Mouse (Mus musculus) hindbrain, postnatal 0 days (tissue): ENCODE results near the gene Tpp1. TPM values are rescaled to one million over a fixed set of nuclear protein-coding genes. Genes with fewer than 3 reads are reported as not detected.

Experiments used
- ATAC-seq: fragments of 200-750 bp; cut with Nextera tagmentation; 2 replicates; pipeline ENCODE4 v1.8.0; 2017; ENCODE audit warnings: mild to moderate bottlenecking, moderate TSS enrichment, moderate library complexity
- DNase-seq: peaks from one replicate; pipeline ENCODE4 v3.0.0-alpha.2; 2015; ENCODE audit warnings: low spot score
- H3K27ac ChIP-seq: fragments of 300-500 bp; sonication (generic); 2 replicates; pipeline ENCODE4 v1.5.1; 2014; ENCODE audit warnings: mild to moderate bottlenecking
- H3K27me3 ChIP-seq: fragments of 300-500 bp; sonication (generic); 2 replicates; pipeline ENCODE4 v1.6.1; 2014; ENCODE audit warnings: low read length, mixed read lengths; ENCODE audit not compliant: insufficient read depth
- H3K36me3 ChIP-seq: fragments of 300-500 bp; sonication (generic); 2 replicates; pipeline ENCODE4 v1.6.1; 2014; ENCODE audit warnings: low read length, mixed read lengths; ENCODE audit not compliant: insufficient read depth
- H3K4me1 ChIP-seq: fragments of 300-500 bp; sonication (generic); 2 replicates; pipeline ENCODE4 v1.6.1; 2014; ENCODE audit warnings: antibody characterized with exemption, low read length, mixed read lengths; ENCODE audit not compliant: insufficient read depth
- H3K4me2 ChIP-seq: fragments of 300-500 bp; sonication (generic); 2 replicates; pipeline ENCODE4 v1.6.1; 2014; ENCODE audit warnings: low read depth, mild to moderate bottlenecking, low read length, moderate library complexity, mixed read lengths
- H3K4me3 ChIP-seq: fragments of 300-500 bp; sonication (generic); 2 replicates; pipeline ENCODE4 v1.5.1; 2014; ENCODE audit warnings: low read length
- H3K9ac ChIP-seq: fragments of 300-500 bp; sonication (generic); replicated peaks from 2 replicates; pipeline ENCODE4 v1.6.1; 2014; ENCODE audit warnings: mild to moderate bottlenecking, low read length, moderate library complexity, mixed read lengths
- H3K9me3 ChIP-seq: fragments of 300-500 bp; sonication (generic); 2 replicates; pipeline ENCODE4 v1.6.1; 2016; ENCODE audit warnings: low read length, mixed read lengths
- CTCF ChIP-seq: IDR thresholded peaks from 2 replicates; pipeline ENCODE4 v1.5.1; 2016; ENCODE audit warnings: antibody characterized with exemption, control low read depth, low read depth
- WGBS: fragments of 180-500 bp; shearing (Covaris S2); extraction: QIAGEN DNeasy Blood & Tissue Kit; methylation state at CpG from one replicate; pipeline ENCODE4 v1.1.7; 2014; 5-methylcytosine and 5-hydroxymethylcytosine counted together
- polyA plus RNA-seq: library from polyadenylated mRNA; unstranded; fragments of >200 nt; fragmentation: Nextera tagmentation; extraction: Ambion mirVana; gene quantifications from 2 replicates; pipeline ENCODE4 v1.2.1, GENCODE M21; 2015
- total RNA-seq: library from RNA; depleted of rRNA; stranded (reverse); fragments of >200 nt; gene quantifications from 2 replicates; pipeline ENCODE4 v1.2.3, GENCODE M21; 2014; rRNA removed

Gene Tpp1
- total and polyA plus RNA-seq, 2 experiments from 2014 or later = 53.7 to 64.6 TPM

GRCm38 (mm10) chr7:105726980-105727325, 25.1 kb downstream of the Tpp1 start:
- no peaks in the 10 kb centered on the region for H3K4me1 ChIP-seq
- H3K9ac ChIP-seq = no peak overlapping the region
- peak overlapping the region; percentile 51; the same call in 1 of the 2 replicates for H3K27ac ChIP-seq
- peaks cover 5% of the 10 kb centered on the region; the same call in 1 of the 2 replicates for H3K36me3 ChIP-seq
- 89% methylated on average over 4 of the region's 4 CpGs for WGBS
- no peak overlapping the region for H3K4me2 ChIP-seq
- H3K27me3 ChIP-seq = no peaks in the 10 kb centered on the region
- ATAC-seq = no peak
- TF ChIP-seq CTCF = no peak
- DNase-seq = no peak
- H3K9me3 ChIP-seq = no peaks in the 10 kb centered on the region
- no peak overlapping the region for H3K4me3 ChIP-seq

GRCm38 (mm10) chr7:105726144-105726979, 25.7 kb downstream of the Tpp1 start:
- peak; percentile 92 for TF ChIP-seq CTCF
- peak overlapping the region; percentile 51; the same call in 1 of the 2 replicates for H3K27ac ChIP-seq
- WGBS = 79% methylated on average over 4 of the region's 4 CpGs
- H3K27me3 ChIP-seq = no peaks in the 10 kb centered on the region
- H3K36me3 ChIP-seq = 0 out of 2 replicates have a peak, but pooled peaks cover 5% of the 10 kb centered on the region
- DNase-seq (peak; percentile 86), ATAC-seq (peak; percentile 90)
- no peak overlapping the region for H3K9ac ChIP-seq
- no peak overlapping the region for H3K4me2 ChIP-seq
- H3K9me3 ChIP-seq = no peaks in the 10 kb centered on the region
- H3K4me1 ChIP-seq = no peaks in the 10 kb centered on the region
- no peak overlapping the region for H3K4me3 ChIP-seq

- no peak for TF ChIP-seq CTCF
- H3K27me3 ChIP-seq = no peaks in the 10 kb centered on the region
- H3K27ac ChIP-seq = no peak overlapping the region
- H3K4me2 ChIP-seq = no peak overlapping the region
- H3K9ac ChIP-seq = no peak overlapping the region
- H3K36me3 ChIP-seq = no peaks in the 10 kb centered on the region
- ATAC-seq = no peak
- no peak for DNase-seq
- H3K9me3 ChIP-seq = no peaks in the 10 kb centered on the region
- no peak overlapping the region for H3K4me3 ChIP-seq
- 80% methylated on average over 2 of the region's 2 CpGs for WGBS
- H3K4me1 ChIP-seq = no peaks in the 10 kb centered on the region
Observed at GRCm38 (mm10) chr7:105721916-105722315, 30.1 kb downstream of the Tpp1 start.

GRCm38 (mm10) chr7:105715366-105715765, 36.7 kb downstream of the Tpp1 start:
- Histone ChIP-seq H3K4me3 (no peak overlapping the region), H3K9ac (no peak overlapping the region), H3K9me3 (no peaks in the 10 kb centered on the region), H3K4me1 (no peaks in the 10 kb centered on the region), H3K4me2 (no peak overlapping the region), H3K36me3 (no peaks in the 10 kb centered on the region), H3K27ac (no peak overlapping the region), H3K27me3 (no peaks in the 10 kb centered on the region)
- no peak for ATAC-seq
- 53% methylated on average over 3 of the region's 3 CpGs for WGBS
- no peak for DNase-seq
- TF ChIP-seq CTCF = no peak

DNA sequence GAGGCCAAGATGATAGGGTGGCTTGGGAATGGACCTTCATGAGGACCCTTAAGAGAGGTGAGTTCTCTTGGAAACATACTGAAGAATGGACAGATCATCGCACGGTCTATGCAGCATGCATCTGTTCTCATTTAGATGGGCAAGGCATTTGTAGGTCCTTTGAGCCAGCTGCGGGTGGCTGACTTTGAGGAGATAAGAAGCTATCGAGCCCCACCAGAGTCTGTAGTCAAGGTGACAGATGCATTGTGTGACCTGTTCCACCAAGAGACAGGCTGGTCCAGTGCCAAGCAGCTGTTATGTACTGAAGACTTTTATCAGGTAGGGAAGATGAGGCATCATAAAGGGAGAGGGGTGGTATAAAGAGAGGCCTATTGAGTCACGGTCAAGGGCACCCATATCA, 43.3 kb downstream of the Tpp1 start:
- no peak for TF ChIP-seq CTCF
- WGBS = 94% methylated on average over 5 of the region's 5 CpGs

GRCm38 (mm10) chr7:105703816-105704215, 48.2 kb downstream of the Tpp1 start:
- H3K9ac ChIP-seq = no peak overlapping the region
- no peaks in the 10 kb centered on the region for H3K4me1 ChIP-seq
- no peak for ATAC-seq
- DNase-seq = no peak
- H3K27me3 ChIP-seq = no peaks in the 10 kb centered on the region
- TF ChIP-seq CTCF = no peak
- H3K9me3 ChIP-seq = no peaks in the 10 kb centered on the region
- no peak overlapping the region for H3K27ac ChIP-seq
- 81% methylated on average over 4 of the region's 4 CpGs for WGBS
- H3K36me3 ChIP-seq = no peaks in the 10 kb centered on the region
- no peak overlapping the region for H3K4me2 ChIP-seq
- H3K4me3 ChIP-seq = no peak overlapping the region

More for the DNA sequence above, 43.3 kb downstream of the Tpp1 start:
- Histone ChIP-seq H3K27ac (no peak overlapping the region), H3K4me3 (no peak overlapping the region), H3K9me3 (no peaks in the 10 kb centered on the region), H3K4me2 (no peak overlapping the region), H3K36me3 (no peaks in the 10 kb centered on the region), H3K27me3 (no peaks in the 10 kb centered on the region), H3K4me1 (no peaks in the 10 kb centered on the region), H3K9ac (no peak overlapping the region)
- DNase-seq (no peak), ATAC-seq (no peak)

DNA sequence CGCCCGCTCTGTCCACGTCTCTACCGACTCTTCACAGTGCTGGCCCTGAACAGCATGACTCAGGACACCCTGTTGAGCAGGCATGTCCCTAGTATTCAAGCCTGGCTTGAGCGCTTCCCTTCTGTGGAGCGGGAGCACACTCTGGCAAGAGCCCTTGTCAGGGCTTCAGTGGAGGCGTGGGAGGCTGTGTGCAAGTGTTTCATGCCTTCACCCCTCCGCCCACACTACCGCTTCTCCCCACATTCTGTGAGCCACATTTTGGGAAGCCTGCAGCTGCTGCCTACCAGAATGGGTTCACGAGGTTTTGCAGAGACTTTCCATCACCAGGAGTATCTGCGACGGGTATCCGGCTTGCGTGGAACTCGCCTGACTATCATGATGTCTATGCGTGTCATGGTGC, 48.9 kb downstream of the Tpp1 start:
- Histone ChIP-seq H3K27ac (no peak overlapping the region), H3K9ac (no peak overlapping the region), H3K27me3 (no peaks in the 10 kb centered on the region), H3K4me3 (no peak overlapping the region), H3K4me2 (no peak overlapping the region), H3K36me3 (no peaks in the 10 kb centered on the region), H3K4me1 (no peaks in the 10 kb centered on the region), H3K9me3 (no peaks in the 10 kb centered on the region)
- DNase-seq (no peak), ATAC-seq (no peak)
- 85% methylated on average over 16 of the region's 16 CpGs for WGBS
- TF ChIP-seq CTCF = no peak

Other genes with a start within 250 kb of the Tpp1 start
- gene Smpd1, start 197.9 kb downstream of the Tpp1 start, total RNA-seq = 177 and 178 TPM in 2 replicates
- 103 and 108 TPM in 2 replicates for gene Smpd1, start 197.9 kb downstream of the Tpp1 start, polyA plus RNA-seq
- gene Apbb1, start 170.6 kb downstream of the Tpp1 start, total RNA-seq = 512 and 570 TPM in 2 replicates
- 306 and 307 TPM in 2 replicates for gene Apbb1, start 170.6 kb downstream of the Tpp1 start, polyA plus RNA-seq
- 0.36 TPM in 1 of 2 replicates, not detected in the other for gene Hpx, start 152.1 kb downstream of the Tpp1 start, total RNA-seq
- gene Hpx, start 152.1 kb downstream of the Tpp1 start, polyA plus RNA-seq = 0.11 TPM in 1 of 2 replicates, not detected in the other
- 169 and 174 TPM in 2 replicates for gene Trim3, start 118.7 kb downstream of the Tpp1 start, total RNA-seq
- gene Trim3, start 118.7 kb downstream of the Tpp1 start, polyA plus RNA-seq = 97.9 and 106 TPM in 2 replicates
- 49.6 and 63.9 TPM in 2 replicates for gene Timm10b, start 112.2 kb downstream of the Tpp1 start, total RNA-seq
- 179 and 181 TPM in 2 replicates for gene Timm10b, start 112.2 kb downstream of the Tpp1 start, polyA plus RNA-seq
- gene Arfip2, start 111.8 kb downstream of the Tpp1 start, total RNA-seq = 67.5 and 103 TPM in 2 replicates
- 82.5 and 82.8 TPM in 2 replicates for gene Arfip2, start 111.8 kb downstream of the Tpp1 start, polyA plus RNA-seq
- 16.1 and 51.9 TPM in 2 replicates for gene Gm45799, start 111.7 kb downstream of the Tpp1 start, total RNA-seq
- gene Gm45799, start 111.7 kb downstream of the Tpp1 start, polyA plus RNA-seq = 25.1 and 33.3 TPM in 2 replicates
- 2.9 and 5.4 TPM in 2 replicates for gene Dnhd1, start 101.4 kb downstream of the Tpp1 start, total RNA-seq
- gene Dnhd1, start 101.4 kb downstream of the Tpp1 start, polyA plus RNA-seq = 0.67 and 1.0 TPM in 2 replicates
- gene Ilk, start 15.6 kb downstream of the Tpp1 start, total RNA-seq = 128 and 134 TPM in 2 replicates
- 159 and 165 TPM in 2 replicates for gene Ilk, start 15.6 kb downstream of the Tpp1 start, polyA plus RNA-seq
- gene Rrp8, start 14.8 kb downstream of the Tpp1 start, total RNA-seq = 14.5 TPM in 2 replicates
- gene Rrp8, start 14.8 kb downstream of the Tpp1 start, polyA plus RNA-seq = 18.9 and 20.8 TPM in 2 replicates
- gene Taf10, start 7.9 kb downstream of the Tpp1 start, total RNA-seq = 83.8 and 111 TPM in 2 replicates
- 120 and 124 TPM in 2 replicates for gene Taf10, start 7.9 kb downstream of the Tpp1 start, polyA plus RNA-seq
- 96.9 and 109 TPM in 2 replicates for gene Dchs1, start 35.4 kb upstream of the Tpp1 start, total RNA-seq
- gene Dchs1, start 35.4 kb upstream of the Tpp1 start, polyA plus RNA-seq = 6.0 and 6.6 TPM in 2 replicates
- gene Mrpl17, start 58.9 kb upstream of the Tpp1 start, total RNA-seq = 6.6 and 20.1 TPM in 2 replicates
- 225 and 226 TPM in 2 replicates for gene Mrpl17, start 58.9 kb upstream of the Tpp1 start, polyA plus RNA-seq
- gene Gm4070, start 201.7 kb upstream of the Tpp1 start, total RNA-seq = 0.47 and 0.68 TPM in 2 replicates
- 0.15 and 0.16 TPM in 2 replicates for gene Gm4070, start 201.7 kb upstream of the Tpp1 start, polyA plus RNA-seq